Mouse (Mus musculus) liver, embryonic 16.5 days (tissue): ENCODE data around the gene Olfr270. TPM values are rescaled to one million over a fixed set of nuclear protein-coding genes. Genes with fewer than 3 reads are reported as not detected.

Experiments
- ATAC-seq: fragments of 200-750 bp; cut with Nextera tagmentation; 2 replicates; pipeline ENCODE4 v1.8.0; 2017; ENCODE audit warnings: low read depth, mild to moderate bottlenecking, moderate number of reproducible peaks, moderate library complexity
- H3K27ac ChIP-seq: fragments of 300-500 bp; sonication (generic); 2 replicates; pipeline ENCODE4 v1.5.1; 2014; ENCODE audit warnings: mild to moderate bottlenecking, low read length
- H3K27me3 ChIP-seq: fragments of 300-500 bp; sonication (generic); 2 replicates; pipeline ENCODE4 v1.6.1; 2014; ENCODE audit warnings: low read depth, low read length, mixed read lengths; ENCODE audit not compliant: control insufficient read depth, insufficient read depth
- H3K36me3 ChIP-seq: fragments of 300-500 bp; sonication (generic); 2 replicates; pipeline ENCODE4 v1.6.1; 2014; ENCODE audit warnings: mild to moderate bottlenecking; ENCODE audit not compliant: control insufficient read depth, insufficient read depth
- H3K4me1 ChIP-seq: fragments of 300-500 bp; sonication (generic); 2 replicates; pipeline ENCODE4 v1.6.1; 2014; ENCODE audit warnings: low read depth, low read length, mixed read lengths; ENCODE audit not compliant: control insufficient read depth
- H3K4me2 ChIP-seq: fragments of 300-500 bp; sonication (generic); 2 replicates; pipeline ENCODE4 v1.6.1; 2014; ENCODE audit warnings: low read depth, low read length, mixed read lengths
- H3K4me3 ChIP-seq: fragments of 300-500 bp; sonication (generic); 2 replicates; pipeline ENCODE4 v1.5.1; 2014; ENCODE audit warnings: low read depth, mild to moderate bottlenecking, low read length
- H3K9ac ChIP-seq: fragments of 300-500 bp; sonication (generic); 2 replicates; pipeline ENCODE4 v1.6.1; 2014; ENCODE audit warnings: low read depth, low read length
- H3K9me3 ChIP-seq: fragments of 300-500 bp; sonication (generic); replicated peaks from 2 replicates; pipeline ENCODE4 v1.6.1; 2016; ENCODE audit warnings: low read length; ENCODE audit not compliant: control insufficient read depth
- WGBS: fragments of 180-500 bp; shearing (Covaris S2); extraction: QIAGEN DNeasy Blood & Tissue Kit; methylation state at CpG from one replicate; pipeline ENCODE4 v1.1.7; 2014; ENCODE audit not compliant: insufficient replicate concordance; 5-methylcytosine and 5-hydroxymethylcytosine counted together
- polyA plus RNA-seq: library from polyadenylated mRNA; unstranded; fragments of >200 nt; fragmentation: Nextera tagmentation; extraction: Ambion mirVana; gene quantifications from 2 replicates; pipeline ENCODE4 v1.2.1, GENCODE M21; 2015

The Olfr270 gene
- not detected in 2 replicates for polyA plus RNA-seq

GRCm38 (mm10) chr4:52964247-52964646 is at the start of gene Olfr270:
TSS of gene Olfr270 (plus strand) at chr4:52964547.
- H3K4me3 ChIP-seq = no peak within 1 kb of the TSS
- H3K9ac ChIP-seq = no peak within 1 kb of the TSS
- no peak within 1 kb of the TSS for H3K4me2 ChIP-seq
- no peaks in the 10 kb centered on the region for H3K9me3 ChIP-seq
- no peaks in the 10 kb centered on the region for H3K36me3 ChIP-seq
- no peak within 1 kb of the TSS for H3K27ac ChIP-seq
- H3K27me3 ChIP-seq = no peaks in the 10 kb centered on the region
- no peaks in the 10 kb centered on the region for H3K4me1 ChIP-seq
- ATAC-seq = no peak

- H3K4me1 ChIP-seq = no peaks in the 10 kb centered on the region
- H3K36me3 ChIP-seq = no peaks in the 10 kb centered on the region
- H3K9me3 ChIP-seq = no peaks in the 10 kb centered on the region
- H3K4me2 ChIP-seq = no peak overlapping the region
- 34% methylated on average over 6 of the region's 6 CpGs for WGBS
- no peaks in the 10 kb centered on the region for H3K27me3 ChIP-seq
- ATAC-seq = peak; percentile 54; the same call in 1 of the 2 replicates
- H3K9ac ChIP-seq = no peak overlapping the region
- no peak overlapping the region; the same call in 1 of the 2 replicates for H3K27ac ChIP-seq
- no peak overlapping the region for H3K4me3 ChIP-seq
These were observed 47.6 kb upstream of the Olfr270 start for GRCm38 (mm10) chr4:52916659-52917310.

GRCm38 (mm10) chr4:52917311-52917688 is 47.0 kb upstream of the Olfr270 start:
- H3K9me3 ChIP-seq = no peaks in the 10 kb centered on the region
- no peak overlapping the region for H3K4me3 ChIP-seq
- WGBS = 64% methylated on average over 2 of the region's 2 CpGs
- no peaks in the 10 kb centered on the region for H3K4me1 ChIP-seq
- H3K9ac ChIP-seq = no peak overlapping the region
- H3K4me2 ChIP-seq = no peak overlapping the region
- no peaks in the 10 kb centered on the region for H3K36me3 ChIP-seq
- ATAC-seq = no peak
- no peaks in the 10 kb centered on the region for H3K27me3 ChIP-seq
- no peak overlapping the region for H3K27ac ChIP-seq

GRCm38 (mm10) chr4:52919078-52919477 is 45.3 kb upstream of the Olfr270 start, which contains the start of gene Olfr272:
TSS of gene Olfr272 (minus strand) at chr4:52919178.
- Histone ChIP-seq H3K4me2 (no peak within 1 kb of the TSS), H3K9me3 (no peaks in the 10 kb centered on the region), H3K4me3 (no peak within 1 kb of the TSS), H3K9ac (no peak within 1 kb of the TSS), H3K27ac (no peak within 1 kb of the TSS), H3K27me3 (no peaks in the 10 kb centered on the region), H3K36me3 (no peaks in the 10 kb centered on the region), H3K4me1 (no peaks in the 10 kb centered on the region)
- no peak for ATAC-seq
- WGBS = 59% methylated on average over 2 of the region's 2 CpGs

GRCm38 (mm10) chr4:52930480-52930879 is 33.9 kb upstream of the Olfr270 start:
- Histone ChIP-seq H3K9me3 (no peaks in the 10 kb centered on the region), H3K27ac (no peak overlapping the region), H3K27me3 (no peaks in the 10 kb centered on the region), H3K4me3 (no peak overlapping the region), H3K9ac (no peak overlapping the region), H3K4me1 (no peaks in the 10 kb centered on the region), H3K4me2 (no peak overlapping the region), H3K36me3 (no peaks in the 10 kb centered on the region)
- 59% methylated on average over 4 of the region's 4 CpGs for WGBS
- no peak for ATAC-seq

- no peak overlapping the region for H3K27ac ChIP-seq
- no peaks in the 10 kb centered on the region for H3K36me3 ChIP-seq
- H3K9ac ChIP-seq = no peak overlapping the region
- ATAC-seq = no peak
- no peaks in the 10 kb centered on the region for H3K9me3 ChIP-seq
- no peaks in the 10 kb centered on the region for H3K27me3 ChIP-seq
- no peak overlapping the region for H3K4me3 ChIP-seq
- no peaks in the 10 kb centered on the region for H3K4me1 ChIP-seq
- no peak overlapping the region for H3K4me2 ChIP-seq
These were observed 17.7 kb upstream of the Olfr270 start for GRCm38 (mm10) chr4:52946665-52947064.

- no peaks in the 10 kb centered on the region for H3K4me1 ChIP-seq
- no peak overlapping the region for H3K27ac ChIP-seq
- H3K9me3 ChIP-seq = no peaks in the 10 kb centered on the region
- ATAC-seq = no peak
- no peaks in the 10 kb centered on the region for H3K36me3 ChIP-seq
- H3K27me3 ChIP-seq = no peaks in the 10 kb centered on the region
- no peak overlapping the region for H3K9ac ChIP-seq
- 48% methylated on average over 2 of the region's 2 CpGs for WGBS
- no peak overlapping the region for H3K4me2 ChIP-seq
- no peak overlapping the region for H3K4me3 ChIP-seq
These were observed 15.3 kb upstream of the Olfr270 start for GRCm38 (mm10) chr4:52949005-52949404.

GRCm38 (mm10) chr4:52958693-52959092 is 5.7 kb upstream of the Olfr270 start:
- Histone ChIP-seq H3K4me1 (no peaks in the 10 kb centered on the region), H3K27ac (no peak overlapping the region), H3K36me3 (no peaks in the 10 kb centered on the region), H3K4me3 (no peak overlapping the region), H3K9ac (no peak overlapping the region), H3K4me2 (no peak overlapping the region), H3K27me3 (no peaks in the 10 kb centered on the region), H3K9me3 (no peaks in the 10 kb centered on the region)
- 43% methylated on average over 4 of the region's 4 CpGs for WGBS
- no peak for ATAC-seq

- no peaks in the 10 kb centered on the region for H3K27me3 ChIP-seq
- WGBS = 50% methylated on average over 2 of the region's 2 CpGs
These were observed 20.9 kb downstream of the Olfr270 start for GRCm38 (mm10) chr4:52985216-52985615.

More at GRCm38 (mm10) chr4:52985216-52985615, 20.9 kb downstream of the Olfr270 start:
- H3K9ac ChIP-seq = no peak overlapping the region
- H3K4me2 ChIP-seq = no peak overlapping the region
- H3K9me3 ChIP-seq = no peaks in the 10 kb centered on the region
- no peak overlapping the region for H3K27ac ChIP-seq
- H3K4me3 ChIP-seq = no peak overlapping the region
- no peaks in the 10 kb centered on the region for H3K36me3 ChIP-seq
- no peaks in the 10 kb centered on the region for H3K4me1 ChIP-seq
- ATAC-seq = no peak
